Mouse (Mus musculus) limb, embryonic 11.5 days (tissue): Measurements from ENCODE around the gene Comt. TPM values are rescaled to one million over a fixed set of nuclear protein-coding genes. Genes with fewer than 3 reads are reported as not detected.

Source experiments
- ATAC-seq: fragments of 200-750 bp; cut with Nextera tagmentation; 2 replicates; pipeline ENCODE4 v1.8.0; 2017; ENCODE audit warnings: low read depth; ENCODE audit not compliant: insufficient number of reproducible peaks, low FRiP score, low TSS enrichment
- DNase-seq: peaks from one replicate; pipeline ENCODE4 v3.0.0-alpha.2; 2015; ENCODE audit warnings: low spot score
- H3K27ac ChIP-seq: fragments of 300-500 bp; sonication (generic); replicated peaks from 2 replicates; pipeline ENCODE4 v1.5.1; 2014; ENCODE audit warnings: low read depth, mild to moderate bottlenecking, low read length
- H3K27me3 ChIP-seq: fragments of 300-500 bp; sonication (generic); 2 replicates; pipeline ENCODE4 v1.6.1; 2014; ENCODE audit warnings: mild to moderate bottlenecking, low read length, mixed read lengths; ENCODE audit not compliant: control insufficient read depth, insufficient read depth
- H3K36me3 ChIP-seq: fragments of 300-500 bp; sonication (generic); 2 replicates; pipeline ENCODE4 v1.6.1; 2014; ENCODE audit warnings: mild to moderate bottlenecking, low read length, moderate library complexity, mixed read lengths; ENCODE audit not compliant: control insufficient read depth, insufficient read depth
- H3K4me1 ChIP-seq: fragments of 300-500 bp; sonication (generic); 2 replicates; pipeline ENCODE4 v1.6.1; 2014; ENCODE audit warnings: low read length, mixed read lengths; ENCODE audit not compliant: control insufficient read depth, insufficient read depth
- H3K4me2 ChIP-seq: fragments of 300-500 bp; sonication (generic); 2 replicates; pipeline ENCODE4 v1.6.1; 2014; ENCODE audit warnings: low read depth, mild to moderate bottlenecking, moderate library complexity; ENCODE audit not compliant: severe bottlenecking
- H3K4me3 ChIP-seq: fragments of 300-500 bp; sonication (generic); 2 replicates; pipeline ENCODE4 v1.5.1; 2014; ENCODE audit warnings: low read depth, low read length
- H3K9ac ChIP-seq: fragments of 300-500 bp; sonication (generic); 2 replicates; pipeline ENCODE4 v1.6.1; 2014; ENCODE audit warnings: mild to moderate bottlenecking, low read length
- H3K9me3 ChIP-seq: fragments of 300-500 bp; sonication (generic); 2 replicates; pipeline ENCODE4 v1.6.1; 2016; ENCODE audit warnings: low read length; ENCODE audit not compliant: control insufficient read depth
- WGBS: fragments of 180-500 bp; shearing (Covaris S2); extraction: QIAGEN DNeasy Blood & Tissue Kit; methylation state at CpG from one replicate; pipeline ENCODE4 v1.1.7; 2014; 5-methylcytosine and 5-hydroxymethylcytosine counted together
- polyA plus RNA-seq: library from polyadenylated mRNA; unstranded; fragments of >200 nt; fragmentation: Nextera tagmentation; extraction: Ambion mirVana; gene quantifications from 2 replicates; pipeline ENCODE4 v1.2.1, GENCODE M21; 2014

Gene Comt
- polyA plus RNA-seq, 1 experiment from 2014 or later, result 64.2 TPM

DNA sequence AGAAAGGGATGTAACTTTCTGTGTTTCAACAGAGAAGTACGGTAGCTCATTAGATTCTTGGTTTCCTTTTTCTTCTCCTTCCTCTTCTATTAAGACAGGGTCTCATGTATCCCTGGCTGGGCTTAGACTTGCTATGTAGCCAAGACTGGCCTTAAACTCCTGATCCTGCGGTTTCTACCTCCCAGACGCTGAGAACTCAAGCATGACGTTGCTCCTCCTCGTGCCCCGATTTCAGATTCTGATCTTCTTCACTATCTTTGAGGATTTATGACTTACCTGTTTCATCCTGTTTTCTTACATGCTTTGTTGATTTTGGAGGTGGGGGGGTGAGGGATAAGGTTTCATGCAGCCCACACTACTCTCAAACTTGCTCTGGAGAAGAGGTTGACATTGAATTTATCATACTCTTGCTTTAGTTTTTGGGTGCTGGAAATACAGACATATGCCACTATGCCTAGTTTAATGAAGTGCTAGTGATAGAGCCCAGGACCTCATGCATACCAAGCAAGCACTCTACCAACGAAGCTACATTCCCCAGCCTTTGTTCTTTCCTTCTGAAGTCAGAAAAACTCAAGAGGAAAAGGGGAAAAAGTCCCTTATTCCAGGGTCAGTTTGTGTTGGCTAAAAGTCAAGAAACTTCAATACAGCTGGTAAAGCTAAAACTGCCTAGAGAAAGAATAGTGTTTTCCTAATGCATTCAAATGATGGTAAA, 3.3 kb downstream of the Comt start:
- Histone ChIP-seq H3K9me3 (no peaks in the 10 kb centered on the region), H3K27me3 (no peaks in the 10 kb centered on the region), H3K4me3 (no peak overlapping the region), H3K4me1 (peaks cover 12% of the 10 kb centered on the region; the same call in 1 of the 2 replicates), H3K4me2 (no peak overlapping the region), H3K9ac (no peak overlapping the region), H3K27ac (no peak overlapping the region), H3K36me3 (peaks cover 7% of the 10 kb centered on the region)
- no peak for ATAC-seq
- 81% methylated on average over 7 of the region's 7 CpGs for WGBS
- DNase-seq, result no peak

DNA sequence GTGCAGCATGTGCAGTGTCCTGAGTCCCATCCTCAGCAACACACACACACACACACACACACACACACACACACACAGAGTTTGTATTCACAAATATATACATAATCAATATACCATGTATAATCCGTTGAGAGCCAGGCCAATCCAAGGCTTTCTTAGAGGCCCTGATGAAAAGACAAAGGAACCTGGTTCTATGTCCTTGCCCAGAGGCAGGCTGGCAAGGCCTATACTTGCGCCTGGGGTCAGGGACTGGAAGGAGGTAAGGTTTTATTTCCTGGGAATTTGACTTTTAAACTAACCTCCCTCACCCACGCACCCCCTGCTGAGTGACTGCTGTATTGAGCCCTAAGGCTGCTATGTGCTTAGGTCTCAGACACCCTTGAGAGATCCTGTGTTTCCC, 6.1 kb downstream of the Comt start:
- H3K36me3 ChIP-seq, result peaks cover 15% of the 10 kb centered on the region

DNA sequence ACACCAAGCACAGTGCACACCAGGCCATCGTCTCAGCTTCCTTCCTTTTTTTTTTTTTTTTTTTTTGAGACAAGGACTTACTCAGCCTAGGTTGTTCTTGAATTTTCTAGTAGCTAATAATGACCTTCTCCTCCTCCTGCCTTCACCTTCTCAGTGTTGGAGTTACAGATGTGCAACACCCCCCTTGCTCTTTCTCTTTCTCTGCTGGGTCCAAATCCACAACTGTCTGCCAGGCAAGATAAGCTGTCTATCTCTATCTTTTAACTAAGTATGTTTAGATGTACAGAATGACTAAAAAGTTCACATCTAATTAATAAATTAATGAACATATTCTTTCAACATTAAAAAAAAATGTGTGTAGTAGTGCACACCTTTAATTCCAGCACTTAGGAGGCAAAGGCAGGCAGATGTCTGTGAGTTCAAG, 7.0 kb downstream of the Comt start:
- H3K4me1 ChIP-seq, result peaks cover 6% of the 10 kb centered on the region; the same call in 1 of the 2 replicates
- H3K4me3 ChIP-seq, result no peak overlapping the region
- no peak overlapping the region for H3K27ac ChIP-seq
- H3K9ac ChIP-seq, result no peak overlapping the region
- H3K4me2 ChIP-seq, result no peak overlapping the region
- no peaks in the 10 kb centered on the region for H3K27me3 ChIP-seq
- H3K36me3 ChIP-seq, result peaks cover 15% of the 10 kb centered on the region
- 87% methylated on average over 1 of the region's 1 CpGs for WGBS
- DNase-seq (no peak), ATAC-seq (no peak)
- no peaks in the 10 kb centered on the region for H3K9me3 ChIP-seq

More for the DNA sequence above, 6.1 kb downstream of the Comt start:
- 80% methylated on average over 3 of the region's 3 CpGs for WGBS
- H3K4me3 ChIP-seq, result no peak overlapping the region
- ATAC-seq (no peak), DNase-seq (no peak)
- no peaks in the 10 kb centered on the region for H3K27me3 ChIP-seq
- no peak overlapping the region for H3K27ac ChIP-seq
- H3K4me1 ChIP-seq, result peaks cover 10% of the 10 kb centered on the region; the same call in 1 of the 2 replicates
- no peak overlapping the region for H3K9ac ChIP-seq
- H3K9me3 ChIP-seq, result no peaks in the 10 kb centered on the region
- H3K4me2 ChIP-seq, result no peak overlapping the region

DNA sequence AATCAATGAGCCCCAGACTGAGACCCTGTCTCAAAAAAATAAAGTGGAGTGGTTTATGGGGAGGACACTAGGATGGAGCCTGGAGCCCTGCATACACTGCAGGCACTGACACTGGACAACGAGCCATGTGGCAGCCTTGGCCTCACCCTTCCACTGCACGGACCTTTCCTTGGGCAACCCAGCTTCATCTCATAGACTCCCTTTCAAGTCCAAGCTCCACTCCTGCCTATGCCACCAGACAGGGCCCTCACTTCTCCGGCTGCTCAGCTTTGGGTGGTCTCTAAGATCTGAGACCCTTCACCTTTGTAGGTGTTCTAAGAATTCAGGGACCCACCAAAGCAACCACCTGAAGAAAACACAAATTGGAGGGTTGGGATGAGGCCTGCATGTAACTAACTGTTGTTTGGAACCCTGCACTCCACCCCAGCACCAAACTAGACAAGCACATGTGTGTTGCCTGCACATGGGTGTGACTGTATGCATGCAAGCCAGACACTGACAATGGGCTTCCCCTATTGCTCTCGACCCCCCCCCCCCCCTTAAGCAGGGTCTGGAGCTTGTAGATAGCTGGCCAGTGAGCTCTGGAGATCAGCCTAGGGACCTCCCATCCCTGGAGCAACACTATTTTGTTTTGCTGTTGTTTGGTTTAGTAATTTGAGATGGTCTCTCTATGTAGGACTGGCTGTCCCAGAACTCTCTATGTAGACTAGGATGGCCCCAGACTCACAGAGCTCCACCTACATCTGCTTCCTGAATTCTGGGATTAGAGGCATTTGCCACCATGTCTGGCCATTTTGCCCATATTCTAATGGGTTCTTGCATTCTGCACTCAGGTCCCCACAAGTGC, 7.7 kb downstream of the Comt start:
- H3K36me3 ChIP-seq, result peaks cover 15% of the 10 kb centered on the region

DNA sequence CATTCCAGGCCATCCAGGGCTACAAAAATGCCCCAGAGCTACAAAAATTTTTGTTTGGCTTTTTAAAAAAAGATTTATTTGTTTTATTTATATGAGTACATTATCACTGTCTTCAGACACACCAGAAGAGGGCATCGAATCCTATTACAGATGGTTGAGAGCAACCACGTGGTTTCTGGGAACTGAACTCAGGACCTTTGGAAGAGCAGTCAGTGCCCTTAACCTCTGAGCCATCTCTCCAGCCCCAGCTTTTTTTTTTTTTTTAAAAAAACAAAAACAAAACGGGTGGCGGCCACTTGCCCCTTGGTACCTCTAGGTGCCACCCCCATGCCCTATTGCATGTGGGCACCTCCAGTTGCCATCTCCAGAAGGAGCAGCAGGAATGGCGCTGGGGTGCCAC, 9.2 kb downstream of the Comt start:
- no peak overlapping the region for H3K9ac ChIP-seq
- H3K4me3 ChIP-seq, result no peak overlapping the region
- ATAC-seq (no peak), DNase-seq (no peak)
- 89% methylated on average over 5 of the region's 5 CpGs for WGBS
- no peak overlapping the region for H3K27ac ChIP-seq
- H3K4me2 ChIP-seq, result no peak overlapping the region
- H3K4me1 ChIP-seq, result peaks cover 6% of the 10 kb centered on the region; the same call in 1 of the 2 replicates
- no peaks in the 10 kb centered on the region for H3K9me3 ChIP-seq
- no peaks in the 10 kb centered on the region for H3K27me3 ChIP-seq
- H3K36me3 ChIP-seq, result peaks cover 11% of the 10 kb centered on the region

More for the DNA sequence above, 7.7 kb downstream of the Comt start:
- Histone ChIP-seq H3K4me2 (no peak overlapping the region), H3K4me3 (no peak overlapping the region), H3K9ac (no peak overlapping the region), H3K27ac (no peak overlapping the region), H3K9me3 (no peaks in the 10 kb centered on the region), H3K4me1 (peaks cover 6% of the 10 kb centered on the region; the same call in 1 of the 2 replicates), H3K27me3 (no peaks in the 10 kb centered on the region)
- DNase-seq (no peak), ATAC-seq (no peak)
- 78% methylated on average over 4 of the region's 4 CpGs for WGBS

DNA sequence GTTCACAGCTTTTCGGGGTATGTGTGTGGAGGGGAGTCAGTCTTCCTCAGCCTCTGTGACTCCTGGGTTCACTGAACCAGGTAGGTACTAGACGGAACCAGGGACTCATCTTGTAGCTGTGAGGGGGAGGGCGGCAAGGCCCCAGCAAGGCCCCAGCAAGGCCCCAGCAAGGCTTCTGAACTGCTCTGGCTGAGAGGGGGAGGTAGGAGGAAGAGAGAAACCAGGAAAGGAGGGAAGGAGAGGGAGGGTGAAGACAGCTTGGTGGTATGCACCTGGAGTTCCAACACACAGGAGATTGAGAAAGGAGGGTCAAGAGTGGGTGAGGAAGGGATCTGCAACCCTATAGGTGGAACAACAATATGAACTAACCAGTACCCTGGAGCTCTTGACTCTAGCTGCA, 9.8 kb downstream of the Comt start:
- ATAC-seq, result no peak
- Histone ChIP-seq H3K36me3 (peaks cover 10% of the 10 kb centered on the region), H3K9ac (no peak overlapping the region), H3K4me1 (peaks cover 6% of the 10 kb centered on the region; the same call in 1 of the 2 replicates), H3K27ac (no peak overlapping the region), H3K4me3 (no peak overlapping the region), H3K9me3 (no peaks in the 10 kb centered on the region), H3K4me2 (no peak overlapping the region), H3K27me3 (no peaks in the 10 kb centered on the region)
- 92% methylated on average over 3 of the region's 3 CpGs for WGBS
- no peak for DNase-seq

DNA sequence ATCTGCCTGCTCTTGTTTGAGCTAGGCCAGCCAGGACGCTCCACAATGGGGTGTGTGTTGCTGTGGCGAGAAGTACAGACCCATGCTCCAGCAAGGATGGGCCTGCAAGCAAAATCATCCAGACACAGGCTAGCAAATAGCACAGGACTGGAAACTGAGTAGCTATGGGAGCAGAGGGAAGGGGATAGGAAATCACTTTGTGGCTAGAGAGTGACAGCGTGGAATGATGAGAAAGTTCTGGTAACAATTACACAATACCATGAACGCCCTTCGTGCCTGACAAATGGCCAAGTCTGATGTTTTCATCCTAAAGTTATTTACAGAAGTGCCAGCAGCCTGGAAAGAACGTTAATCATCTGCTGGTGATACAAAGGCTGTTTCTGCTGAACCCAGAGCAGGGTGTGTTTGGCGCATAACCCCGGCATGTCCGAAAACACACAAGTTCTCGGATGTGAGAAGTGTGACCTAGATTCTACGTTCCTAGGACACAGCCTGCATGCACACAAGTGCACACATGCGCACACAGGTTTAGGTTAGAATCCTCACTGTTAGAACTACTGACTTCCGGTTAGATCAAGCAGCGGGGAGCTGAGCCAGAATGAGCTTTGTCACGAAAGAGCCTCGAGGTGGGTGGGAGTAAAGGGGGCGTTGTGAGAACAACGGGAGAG, 10.4 kb downstream of the Comt start:
- Histone ChIP-seq H3K27me3 (no peaks in the 10 kb centered on the region), H3K9ac (no peak overlapping the region), H3K36me3 (peaks cover 10% of the 10 kb centered on the region), H3K27ac (no peak overlapping the region), H3K4me1 (peaks cover 6% of the 10 kb centered on the region; the same call in 1 of the 2 replicates), H3K4me3 (no peak overlapping the region), H3K9me3 (no peaks in the 10 kb centered on the region), H3K4me2 (no peak overlapping the region)
- WGBS, result 72% methylated on average over 18 of the region's 18 CpGs
- no peak for ATAC-seq
- no peak for DNase-seq
